Mouse (Mus musculus): Measurements from ENCODE around the gene Ankrd53.
"Not testable (repeated sequence)": the region's sequence is repeated elsewhere in the genome, so short reads cannot be mapped to it uniquely, and the experiment has no call there.

Gene Ankrd53

DNA sequence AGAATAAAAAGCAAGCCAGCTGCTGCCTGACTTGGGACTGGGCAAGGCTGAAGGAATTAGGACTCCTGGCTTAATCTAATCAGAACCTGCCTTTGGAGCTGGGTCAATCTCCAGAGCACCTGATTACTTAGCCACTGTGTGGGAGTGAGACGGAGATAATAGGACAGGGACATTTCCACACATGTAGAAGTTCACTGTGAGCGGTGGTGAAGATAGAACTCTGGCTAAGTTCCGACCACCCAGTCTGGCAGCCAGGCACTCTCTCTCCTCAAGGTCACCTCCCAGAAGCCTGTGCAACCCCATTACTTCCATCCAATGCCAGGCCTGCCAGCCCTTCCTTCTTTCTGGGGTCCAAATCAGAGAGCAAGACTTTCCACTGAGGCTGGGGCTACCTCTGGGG, 4.5 kb downstream of the Ankrd53 start:
- no peak for DNase-seq (ENCODE audit: low spot score)

DNA sequence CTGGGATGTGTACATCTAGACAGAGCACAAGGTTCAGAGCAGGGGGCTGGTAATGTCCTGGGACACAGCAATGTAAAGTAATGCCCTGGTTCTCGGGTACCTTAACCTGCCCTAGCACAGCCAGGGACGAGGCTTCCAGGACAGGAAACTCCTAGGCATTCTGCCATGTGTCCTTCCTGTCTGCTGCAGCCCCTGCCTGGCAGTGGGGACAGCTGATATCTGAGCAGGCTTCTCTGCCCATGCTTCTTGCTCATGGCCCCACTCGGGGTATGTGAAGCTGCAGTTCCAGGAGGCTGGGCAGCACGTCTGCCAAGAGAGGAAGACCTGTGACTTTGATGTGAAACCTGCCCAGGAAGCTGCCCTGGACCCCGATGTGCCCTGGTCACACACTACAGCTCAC, 6.0 kb downstream of the Ankrd53 start:
- DNase-seq (ENCODE audit: low spot score), result no peak

GRCm38 (mm10) chr6:83774126-83774525, 11.7 kb downstream of the Ankrd53 start:
- no peak for DNase-seq (ENCODE audit: low spot score)

DNA sequence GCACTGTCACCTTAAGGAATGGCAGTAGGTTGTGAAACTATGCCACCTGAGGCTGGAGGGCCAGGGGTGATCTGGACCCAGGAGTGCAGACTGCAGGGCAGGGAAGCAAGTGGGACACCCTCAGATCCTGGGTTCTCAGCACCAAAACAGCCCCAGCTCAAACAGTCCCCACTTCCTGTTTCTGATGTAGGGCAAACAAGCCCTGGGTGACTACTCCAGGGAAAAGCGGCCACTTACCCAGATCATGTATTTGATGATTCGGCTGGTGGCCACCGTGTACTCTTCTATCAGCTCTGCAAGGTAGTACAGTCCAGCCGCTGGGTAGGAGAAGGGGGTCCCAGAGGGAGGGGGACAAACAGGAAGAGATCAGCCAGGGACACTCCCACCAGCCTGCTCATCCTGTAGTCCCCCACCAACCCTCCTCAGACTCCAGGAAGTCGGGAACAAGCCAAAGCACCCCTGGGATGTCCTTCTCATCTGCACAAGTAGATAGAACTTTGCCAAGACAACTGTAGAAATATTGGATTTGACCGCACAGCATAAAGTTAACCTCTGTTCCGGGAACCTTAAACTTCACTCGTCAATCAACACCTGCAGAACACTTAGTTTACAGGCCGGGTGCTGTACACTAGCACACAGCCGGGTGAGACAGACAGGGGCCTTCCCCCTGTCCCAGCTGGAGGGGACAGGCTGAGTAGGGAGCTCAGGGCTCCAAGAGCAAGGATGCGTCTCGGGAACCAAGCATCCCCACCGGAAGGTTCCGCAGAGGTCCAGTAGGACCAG, 12.5 kb downstream of the Ankrd53 start:
- DNase-seq (ENCODE audit: low spot score), result no peak

GRCm38 (mm10) chr6:83775638-83776293, 13.3 kb downstream of the Ankrd53 start, which contains the start of gene Tex261:
Gene Tex261, minus strand, starts transcription at chr6:83775813.
- DNase-seq (ENCODE audit: low spot score), result peak; percentile 91

DNA sequence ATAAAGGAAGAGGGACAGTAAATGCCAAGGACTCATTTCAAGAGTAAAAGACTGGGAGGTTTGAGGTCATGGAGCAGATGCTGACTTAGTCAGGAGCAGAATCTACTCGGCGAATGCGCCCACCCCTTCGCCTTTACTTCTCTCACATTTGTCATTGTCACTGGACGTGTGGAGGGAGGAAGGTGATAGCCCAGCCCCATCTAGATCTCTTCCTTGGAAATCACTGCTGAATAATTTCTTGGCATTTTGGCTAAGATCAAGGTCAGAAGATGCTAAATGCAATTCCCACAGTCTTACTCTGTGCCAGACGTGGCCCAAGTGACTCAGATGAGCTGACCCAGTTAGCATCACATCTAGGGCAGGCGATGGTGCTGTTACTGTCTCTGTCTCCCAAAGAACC, 15.9 kb downstream of the Ankrd53 start:
- DNase-seq (ENCODE audit: low spot score), result no peak

- peak; percentile 68 for DNase-seq (ENCODE audit: low spot score)
Observed at GRCm38 (mm10) chr6:83779026-83779425, 16.6 kb downstream of the Ankrd53 start.

DNA sequence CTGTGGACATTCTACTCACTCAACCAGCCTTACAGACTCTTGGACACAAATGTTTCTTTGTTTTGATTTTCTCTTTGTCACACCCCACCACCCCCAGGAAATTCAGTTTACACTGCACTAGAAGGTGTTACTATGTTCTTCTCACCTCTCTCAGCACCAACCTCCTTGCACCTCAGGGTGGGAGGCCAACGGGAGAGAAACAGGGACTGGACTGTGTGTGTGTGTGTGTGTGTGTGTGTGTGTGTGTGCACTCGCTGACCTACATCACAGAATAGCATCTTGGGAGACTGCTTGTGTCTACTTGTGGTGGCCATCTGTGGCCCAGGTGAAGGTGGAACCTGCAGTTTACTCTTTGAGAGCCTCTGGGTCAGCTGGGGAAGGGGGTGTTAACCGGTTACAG, 24.0 kb downstream of the Ankrd53 start:
- no peak for DNase-seq (ENCODE audit: low spot score)

- no peak for DNase-seq (ENCODE audit: low spot score)
Observed at GRCm38 (mm10) chr6:83788554-83788953, 26.1 kb downstream of the Ankrd53 start.

DNA sequence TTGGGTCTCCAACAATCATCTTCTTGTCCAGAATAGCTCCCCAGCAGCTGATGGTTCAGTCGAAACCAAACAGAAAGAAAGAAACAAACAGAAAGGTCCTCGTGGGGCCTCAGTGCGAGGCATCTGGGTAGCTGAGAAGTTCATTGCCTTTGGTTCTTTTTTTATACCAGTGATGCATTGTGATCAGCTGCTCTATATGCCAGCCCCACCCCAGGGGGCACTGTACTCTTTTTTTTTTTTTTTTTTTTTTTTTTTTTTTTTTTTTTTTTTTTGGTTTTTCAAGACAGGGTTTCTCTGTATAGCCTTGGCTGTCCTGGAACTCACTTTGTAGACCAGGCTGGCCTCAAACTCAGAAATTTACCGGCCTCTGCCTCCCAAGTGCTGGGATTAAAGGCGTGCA, 28.1 kb downstream of the Ankrd53 start:
- DNase-seq (ENCODE audit: low spot score), result not testable (repeated sequence)

DNA sequence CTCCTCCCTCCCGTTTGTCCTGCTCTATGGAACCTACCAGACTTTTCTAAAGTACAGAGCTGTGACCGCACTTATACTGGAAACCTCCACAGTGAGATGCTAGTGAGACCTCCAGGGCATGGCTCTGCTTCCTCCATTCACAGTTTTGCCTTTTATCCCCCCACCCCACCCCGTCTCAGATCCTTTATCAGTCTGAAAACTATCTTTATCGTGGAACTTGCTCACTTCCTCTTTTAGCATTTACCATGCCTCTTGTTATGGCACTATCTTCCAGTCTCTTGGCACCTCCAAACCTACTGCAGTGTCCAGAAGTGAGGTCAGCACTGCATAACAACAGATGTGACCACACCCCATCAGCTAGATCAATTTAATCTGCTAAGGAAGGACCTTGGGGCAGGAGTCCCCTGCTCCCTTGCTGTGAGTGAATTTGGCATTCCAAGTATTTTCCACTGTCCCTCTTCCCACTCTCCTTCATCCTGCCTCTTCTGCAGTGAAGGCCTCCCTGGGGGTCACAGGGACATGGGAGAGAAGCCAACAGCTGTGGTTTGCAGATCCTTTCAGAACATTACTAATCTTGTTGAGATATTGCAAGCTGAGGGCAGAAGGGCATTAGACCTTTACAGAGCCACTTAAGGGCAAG, 28.9 kb downstream of the Ankrd53 start:
- no peak for DNase-seq (ENCODE audit: low spot score)

- DNase-seq (ENCODE audit: low spot score), result peak; percentile 94
Observed at GRCm38 (mm10) chr6:83794760-83795296, 32.4 kb downstream of the Ankrd53 start, which contains the start of gene Nagk. Gene Nagk, plus strand, starts transcription at chr6:83794982.

DNA sequence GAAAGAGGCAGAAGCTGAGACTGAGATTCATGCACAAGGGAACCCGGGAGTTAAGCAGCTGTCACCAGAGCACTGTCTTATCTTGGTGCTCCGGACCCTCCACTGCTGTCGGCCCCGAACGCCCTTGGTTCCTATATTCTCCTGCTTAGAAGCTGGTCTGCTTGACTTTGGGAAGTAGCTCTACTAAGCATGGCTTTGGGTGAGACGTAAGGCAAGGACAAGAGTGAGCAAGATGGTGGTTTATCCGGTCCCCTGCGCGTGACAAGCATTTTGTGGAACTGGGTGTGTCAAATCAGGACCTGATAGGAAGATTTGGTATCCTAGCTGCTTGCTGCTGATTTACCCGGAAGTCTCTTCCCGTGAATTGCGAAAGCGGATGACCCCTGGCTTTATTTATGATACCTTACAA, 33.1 kb downstream of the Ankrd53 start:
- peak; percentile 61 for DNase-seq (ENCODE audit: low spot score)

GRCm38 (mm10) chr6:83796686-83797085, 34.2 kb downstream of the Ankrd53 start:
- no peak for DNase-seq (ENCODE audit: low spot score)

GRCm38 (mm10) chr6:83802033-83802432, 39.6 kb downstream of the Ankrd53 start:
- DNase-seq (ENCODE audit: low spot score), result no peak

DNA sequence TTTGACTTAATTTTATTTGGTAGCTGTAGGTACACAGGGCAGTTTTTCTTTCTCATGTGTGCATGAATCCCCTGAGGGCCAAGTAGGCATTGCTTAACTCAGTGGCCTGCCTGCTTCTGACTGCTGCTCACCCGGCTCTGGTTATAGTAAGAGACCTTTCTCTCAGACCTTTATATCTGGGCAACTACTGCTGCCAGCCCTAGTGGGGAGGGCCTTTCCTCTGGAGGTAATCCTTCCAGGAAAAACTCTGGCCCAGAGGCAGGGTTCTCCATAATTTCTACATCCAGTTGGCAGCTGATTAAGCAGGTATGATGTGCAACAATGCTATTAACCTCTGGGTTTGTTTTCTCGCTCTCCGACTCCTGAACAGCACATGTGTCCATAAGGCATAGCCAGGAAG, 40.4 kb downstream of the Ankrd53 start:
- no peak for DNase-seq (ENCODE audit: low spot score)

- no peak for DNase-seq (ENCODE audit: low spot score)
Observed at GRCm38 (mm10) chr6:83815801-83816200, 53.4 kb downstream of the Ankrd53 start.

Measured in lung, postnatal 25 days (tissue).